Mouse (Mus musculus) lung, postnatal 0 days (tissue): ENCODE measurements around the gene Cort.

ENCODE experiments used
- CTCF ChIP-seq: IDR thresholded peaks from 2 replicates; pipeline ENCODE4 v1.5.1; 2016; ENCODE audit warnings: antibody characterized with exemption, mild to moderate bottlenecking
- EP300 ChIP-seq: IDR thresholded peaks from 2 replicates; pipeline ENCODE4 v1.6.1; 2016; ENCODE audit warnings: antibody characterized with exemption, mild to moderate bottlenecking, control low read depth

GRCm38 (mm10) chr4:149173661-149174060 is 47.1 kb upstream of the Cort start:
- TF ChIP-seq CTCF (no peak), EP300 (no peak)
